Mouse (Mus musculus) ES-E14 (cell line): ENCODE data around the gene Tex12.

Experiments
- CHD2 ChIP-seq: IDR thresholded peaks from 2 replicates; pipeline ENCODE4 v1.6.1; 2014; ENCODE audit warnings: mild to moderate bottlenecking, low read depth, low read length, inconsistent platforms
- HCFC1 ChIP-seq: IDR thresholded peaks from 2 replicates; pipeline ENCODE4 v1.6.1; 2012; ENCODE audit warnings: low read length, inconsistent platforms, borderline replicate concordance; ENCODE audit not compliant: insufficient read depth
- ZC3H11A ChIP-seq: IDR thresholded peaks from 2 replicates; pipeline ENCODE4 v1.6.1; 2012; ENCODE audit warnings: low read depth, mild to moderate bottlenecking, inconsistent platforms, low read length, borderline replicate concordance
- ZNF384 ChIP-seq: IDR thresholded peaks from 2 replicates; pipeline ENCODE4 v1.6.1; 2012; ENCODE audit warnings: low read depth, low read length, inconsistent platforms

- no peak for TF ChIP-seq ZNF384
- TF ChIP-seq CHD2: no peak
- peak; percentile 56; the same call in 1 of the 2 replicates for TF ChIP-seq ZC3H11A
- TF ChIP-seq HCFC1: no peak
Observed at GRCm38 (mm10) chr9:50593544-50593943, 32.4 kb upstream of the Tex12 start.
